Mouse (Mus musculus): Measurements from ENCODE around the gene Slc25a22.

GRCm38 (mm10) chr7:141484186-141485120, 46.8 kb upstream of the Slc25a22 start:
- TF ChIP-seq CTCF (IDR thresholded peaks at IDR 0.05; ENCODE audit: extremely low read depth, insufficient read length, insufficient replicate concordance, low read depth, low read length) (no peak), POLR2A (IDR thresholded peaks at IDR 0.05; ENCODE audit: low read depth, low read length) (no peak)

All from small intestine, adult 2 months (tissue).